26 mouse cellular contexts compared by ENCODE assay signal in genomic region chr16:13311374-13311773, GRCm38 (mm10). TPM values are rescaled to one million over a fixed set of nuclear protein-coding genes. Genes with fewer than 3 reads are reported as not detected.
A peak's percentile ranks its signal among the peaks of the same experiment; 100 is the strongest.
DNase-seq lines count a peak whose midpoint lies in the region; ATAC-seq and TF ChIP-seq lines count a peak whose summit lies in the region.
"Had no signal": no experiment of that assay in that cellular context is flagged by ENCODE, and none has a peak within 500 bp of the region (broad histone marks: within the 10 kb centered on the region; RNA-seq: fewer than 3 reads in every experiment).

No protein-coding gene starts in this region.

- no peaks in the 10 kb centered on the region for H3K79me2 ChIP-seq in myocyte (ENCODE audit: control insufficient read depth, insufficient read depth)

- no peak overlapping the region for H3ac ChIP-seq in myocyte (ENCODE audit: control insufficient read depth, insufficient read length)

- TF ChIP-seq CTCF in liver, postnatal 0 days (IDR thresholded peaks at IDR 0.05; ENCODE audit: low read depth), result no peak

- 0 out of 2 replicates have a peak, but pooled peaks have one; percentile 24 for ATAC-seq in kidney, embryonic 14.5 days (ENCODE audit: low FRiP score, low TSS enrichment)
- ATAC-seq in liver, embryonic 11.5 days (replicated peaks; ENCODE audit: low FRiP score), result 0 out of 2 replicates have a peak, but pooled peaks have one; percentile 31
- ATAC-seq in liver, postnatal 0 days, result no peak
- ATAC-seq: hindbrain, embryonic 16.5 days; midbrain, embryonic 15.5 days had no signal

- TF ChIP-seq POLR2A in myocyte (IDR thresholded peaks at IDR 0.05; ENCODE audit: insufficient read length, low read depth), result no peak

- no peak for TF ChIP-seq EP300 in liver, postnatal 0 days (IDR thresholded peaks at IDR 0.05; ENCODE audit: low read depth)

- H3K9ac ChIP-seq in kidney, embryonic 14.5 days (ENCODE audit: low read depth, low read length), result no peak overlapping the region
- no peak overlapping the region for H3K9ac ChIP-seq in liver, embryonic 11.5 days (ENCODE audit: low read depth, low read length)
- no peak overlapping the region for H3K9ac ChIP-seq in liver, postnatal 0 days (replicated peaks)
- H3K9ac ChIP-seq: embryonic facial prominence, embryonic 15.5 days; forebrain, embryonic 12.5 days; midbrain, embryonic 15.5 days had no signal

- no peak overlapping the region for H3K4me3 ChIP-seq in kidney, embryonic 14.5 days (ENCODE audit: low read length)
- H3K4me3 ChIP-seq in liver, embryonic 11.5 days (ENCODE audit: low read depth, low read length), result no peak overlapping the region
- no peak overlapping the region for H3K4me3 ChIP-seq in liver, postnatal 0 days (ENCODE audit: low read depth, low read length)
- H3K4me3 ChIP-seq in myocyte, result no peak overlapping the region
- H3K4me3 ChIP-seq: embryonic facial prominence, embryonic 15.5 days; forebrain, embryonic 12.5 days; midbrain, embryonic 10.5 days; midbrain, embryonic 15.5 days had no signal

- no peaks in the 10 kb centered on the region for H3K9me3 ChIP-seq in kidney, embryonic 14.5 days (ENCODE audit: control insufficient read depth, low read length)
- H3K9me3 ChIP-seq in liver, embryonic 11.5 days (ENCODE audit: control insufficient read depth, low read length), result no peaks in the 10 kb centered on the region
- no peaks in the 10 kb centered on the region for H3K9me3 ChIP-seq in liver, postnatal 0 days (ENCODE audit: low read length)
- H3K9me3 ChIP-seq: embryonic facial prominence, embryonic 15.5 days; forebrain, embryonic 12.5 days; midbrain, embryonic 10.5 days; midbrain, embryonic 15.5 days had no signal

- WGBS in kidney, embryonic 14.5 days, result 84% methylated on average over 1 of the region's 1 CpGs
- WGBS in liver, embryonic 11.5 days, result 78% methylated on average over 1 of the region's 1 CpGs
- WGBS in liver, postnatal 0 days (ENCODE audit: insufficient replicate concordance), result 73% methylated on average over 1 of the region's 1 CpGs

- H3K27ac ChIP-seq in kidney, embryonic 14.5 days (ENCODE audit: low read depth, low read length), result no peak overlapping the region
- H3K27ac ChIP-seq in liver, embryonic 11.5 days (ENCODE audit: low read depth, low read length), result no peak overlapping the region
- no peak overlapping the region for H3K27ac ChIP-seq in liver, postnatal 0 days (ENCODE audit: low read depth)
- H3K27ac ChIP-seq: embryonic facial prominence, embryonic 15.5 days; forebrain, embryonic 12.5 days; midbrain, embryonic 10.5 days; midbrain, embryonic 15.5 days; stomach, postnatal 0 days had no signal

- H3K36me3 ChIP-seq in kidney, embryonic 14.5 days (ENCODE audit: control insufficient read depth, insufficient read depth, low read length), result no peaks in the 10 kb centered on the region
- no peaks in the 10 kb centered on the region for H3K36me3 ChIP-seq in liver, embryonic 11.5 days (ENCODE audit: control insufficient read depth, insufficient read depth, low read length)
- no peaks in the 10 kb centered on the region for H3K36me3 ChIP-seq in liver, postnatal 0 days (replicated peaks; ENCODE audit: insufficient read depth, low read length)
- peaks cover 6% of the 10 kb centered on the region for H3K36me3 ChIP-seq in myocyte (ENCODE audit: control insufficient read depth, insufficient read depth)
- H3K36me3 ChIP-seq: midbrain, embryonic 15.5 days had no signal

- no peaks in the 10 kb centered on the region for H3K4me1 ChIP-seq in kidney, embryonic 14.5 days (ENCODE audit: control insufficient read depth, insufficient read depth, low read length)
- no peaks in the 10 kb centered on the region for H3K4me1 ChIP-seq in liver, embryonic 11.5 days (replicated peaks; ENCODE audit: control insufficient read depth, insufficient read depth, low read length)
- peaks cover 6% of the 10 kb centered on the region; the same call in 1 of the 2 replicates for H3K4me1 ChIP-seq in liver, postnatal 0 days (ENCODE audit: insufficient read depth)
- H3K4me1 ChIP-seq: forebrain, embryonic 12.5 days; midbrain, embryonic 10.5 days; midbrain, embryonic 15.5 days had no signal

- no peak overlapping the region for H3K4me2 ChIP-seq in kidney, embryonic 14.5 days (replicated peaks; ENCODE audit: low read depth, low read length)
- no peak overlapping the region for H3K4me2 ChIP-seq in liver, embryonic 11.5 days
- no peak overlapping the region for H3K4me2 ChIP-seq in liver, postnatal 0 days (ENCODE audit: low read depth, low read length)
- no peak overlapping the region for H3K4me2 ChIP-seq in myocyte (ENCODE audit: low read depth)
- H3K4me2 ChIP-seq: embryonic facial prominence, embryonic 15.5 days; forebrain, embryonic 12.5 days; midbrain, embryonic 15.5 days had no signal

- H3K27me3 ChIP-seq in kidney, embryonic 14.5 days (ENCODE audit: control insufficient read depth, insufficient read depth, low read length), result no peaks in the 10 kb centered on the region
- H3K27me3 ChIP-seq in liver, embryonic 11.5 days (replicated peaks; ENCODE audit: control insufficient read depth, insufficient read depth, low read length), result no peaks in the 10 kb centered on the region
- H3K27me3 ChIP-seq in liver, postnatal 0 days (ENCODE audit: insufficient read depth, low read length), result no peaks in the 10 kb centered on the region
- H3K27me3 ChIP-seq in myocyte (ENCODE audit: control insufficient read depth, insufficient read depth, insufficient read length), result no peaks in the 10 kb centered on the region
- H3K27me3 ChIP-seq: embryonic facial prominence, embryonic 15.5 days; forebrain, embryonic 12.5 days; midbrain, embryonic 15.5 days had no signal

- DNase-seq in kidney, postnatal 25 days, result no peak
- no peak for DNase-seq in liver, embryonic 11.5 days (ENCODE audit: low spot score)
- DNase-seq in liver, postnatal 0 days, result no peak
- peak; percentile 34 for DNase-seq in 416B (ENCODE audit: low read depth)
- no peak for DNase-seq in cerebellum, postnatal 25 days
- DNase-seq: adrenal gland, postnatal 25 days; cerebellum, adult 11-12 months; cerebellum, adult 9-11 months; gastrocnemius, postnatal 10 days; heart, postnatal 14 days; kidney, adult 2 months; kidney, postnatal 14 days; left cerebral cortex, postnatal 4 days; lung, adult 2 months; lung, postnatal 14 days; right cerebral cortex, postnatal 4 days; thymus, adult 18-20 months; thymus, postnatal 25 days had no signal

TF ChIP-seq in myocyte, 11 proteins besides CTCF, POLR2A, EP300 and RAD21:
- peak in 1 of 3 experiments; percentile 18 for TF ChIP-seq MYOG (IDR thresholded peaks at IDR 0.05; ENCODE audit: control insufficient read depth in 1 of 3, insufficient read depth in 1 of 3, insufficient read length in 2 of 3, low read depth in 2 of 3)
- TF ChIP-seq POLR2AphosphoS2 (IDR thresholded peaks at IDR 0.05; ENCODE audit: insufficient read length, low read depth), result no peak
- peak in 2 of 3 experiments; percentile 9 to 58 for TF ChIP-seq MYOD1 (IDR thresholded peaks at IDR 0.05; ENCODE audit: control insufficient read depth in 1 of 3, insufficient read length in 2 of 3, low read depth in 2 of 3)

RNA-seq across cellular contexts. Expression of gene Mrtfb, which starts 55.1 kb away (rescaled TPM):
- 30.1 and 33.8 TPM in 2 replicates for polyA plus RNA-seq in kidney, embryonic 14.5 days (2014; fragmentation: Nextera tagmentation; extraction: Ambion mirVana)
- polyA plus RNA-seq in liver, embryonic 11.5 days (2014; fragmentation: Nextera tagmentation; extraction: Ambion mirVana), result 12.1 and 14.8 TPM in 2 replicates
- polyA plus RNA-seq in liver, postnatal 0 days (2015; fragmentation: Nextera tagmentation; extraction: Ambion mirVana), result 5.8 and 6.0 TPM in 2 replicates
- polyA plus RNA-seq in myocyte (2012; fragmentation: generic; extraction: Trizol), result 5.2 TPM
